Mouse (Mus musculus) liver, embryonic 14.5 days (tissue): ENCODE data around the gene Cfap97d2. TPM values are rescaled to one million over a fixed set of nuclear protein-coding genes. Genes with fewer than 3 reads are reported as not detected.

ENCODE experiments used
- ATAC-seq: fragments of 200-750 bp; cut with Nextera tagmentation; 2 replicates; pipeline ENCODE4 v1.8.0; 2017; ENCODE audit warnings: moderate number of reproducible peaks, mild to moderate bottlenecking, moderate library complexity; ENCODE audit not compliant: insufficient read depth
- DNase-seq, 3 experiments: peaks; one replicate each; pipeline ENCODE4 v3.0.0-alpha.2; 2012 to 2013; ENCODE audit warnings: low read depth in 3 of 3, low spot score in 3 of 3
- H3K27ac ChIP-seq: fragments of 300-500 bp; sonication (generic); 2 replicates; pipeline ENCODE4 v1.5.1; 2014; ENCODE audit warnings: moderate library complexity, mild to moderate bottlenecking, control low read depth, inconsistent platforms
- H3K27me3 ChIP-seq: fragments of 300-500 bp; sonication (generic); 2 replicates; pipeline ENCODE4 v1.6.1; 2014; ENCODE audit warnings: mild to moderate bottlenecking, low read length, moderate library complexity; ENCODE audit not compliant: control insufficient read depth, insufficient read depth
- H3K36me3 ChIP-seq: fragments of 300-500 bp; sonication (generic); replicated peaks from 2 replicates; pipeline ENCODE4 v1.6.1; 2014; ENCODE audit warnings: low read depth; ENCODE audit not compliant: control insufficient read depth, insufficient read depth
- H3K4me1 ChIP-seq, 2 experiments: fragments of 200-500 bp in 1 of 2; fragments of 300-500 bp in 1 of 2; sonication (generic) in 1 of 2; replicated peaks; 2 replicates each; pipeline ENCODE4 v1.6.1; 2012 to 2014; ENCODE audit warnings: antibody characterized with exemption in 1 of 2, inconsistent platforms in 1 of 2, low read length in 1 of 2; ENCODE audit not compliant: control insufficient read depth in 2 of 2, insufficient read depth in 2 of 2
- H3K4me2 ChIP-seq: fragments of 300-500 bp; sonication (generic); 2 replicates; pipeline ENCODE4 v1.6.1; 2014; ENCODE audit warnings: low read depth, mild to moderate bottlenecking, control low read depth, moderate library complexity
- H3K4me3 ChIP-seq, 2 experiments: fragments of 200-500 bp in 1 of 2; fragments of 300-500 bp in 1 of 2; sonication (generic) in 1 of 2; 2 replicates each; pipeline ENCODE4 v1.5.1; 2012 to 2014; ENCODE audit warnings: low read depth in 2 of 2, low read length in 2 of 2, mild to moderate bottlenecking in 2 of 2, control low read depth in 1 of 2, inconsistent platforms in 1 of 2, moderate library complexity in 1 of 2; ENCODE audit not compliant: insufficient read depth in 1 of 2
- H3K9ac ChIP-seq: fragments of 300-500 bp; sonication (generic); replicated peaks from 2 replicates; pipeline ENCODE4 v1.6.1; 2014; ENCODE audit warnings: mild to moderate bottlenecking, control low read depth, moderate library complexity
- H3K9me3 ChIP-seq: fragments of 300-500 bp; sonication (generic); 2 replicates; pipeline ENCODE4 v1.6.1; 2016; ENCODE audit warnings: low read length, mixed read lengths; ENCODE audit not compliant: control insufficient read depth
- CTCF ChIP-seq: IDR thresholded peaks from 2 replicates; pipeline ENCODE4 v1.5.1; 2016; ENCODE audit warnings: antibody characterized with exemption, low read depth, control low read depth
- EP300 ChIP-seq: IDR thresholded peaks from 2 replicates; pipeline ENCODE4 v1.6.1; 2016; ENCODE audit warnings: antibody characterized with exemption, low read depth
- WGBS: fragments of 180-500 bp; shearing (Covaris S2); extraction: QIAGEN DNeasy Blood & Tissue Kit; methylation state at CpG from one replicate; pipeline ENCODE4 v1.1.7; 2014; ENCODE audit not compliant: insufficient replicate concordance; 5-methylcytosine and 5-hydroxymethylcytosine counted together
- polyA plus RNA-seq, 2 experiments: library from polyadenylated mRNA; depleted of rRNA in 1 of 2; stranded (reverse) in 1 of 2; unstranded in 1 of 2; fragments of >200 nt; fragmentation: Nextera tagmentation in 1 of 2; extraction: Ambion mirVana in 1 of 2; gene quantifications; 2 replicates each; pipeline versions ENCODE4 v1.2.1 to v1.2.3; 2012 to 2014

The Cfap97d2 gene
- polyA plus RNA-seq, 2 experiments: 0.02 TPM; not detected in 1

DNA sequence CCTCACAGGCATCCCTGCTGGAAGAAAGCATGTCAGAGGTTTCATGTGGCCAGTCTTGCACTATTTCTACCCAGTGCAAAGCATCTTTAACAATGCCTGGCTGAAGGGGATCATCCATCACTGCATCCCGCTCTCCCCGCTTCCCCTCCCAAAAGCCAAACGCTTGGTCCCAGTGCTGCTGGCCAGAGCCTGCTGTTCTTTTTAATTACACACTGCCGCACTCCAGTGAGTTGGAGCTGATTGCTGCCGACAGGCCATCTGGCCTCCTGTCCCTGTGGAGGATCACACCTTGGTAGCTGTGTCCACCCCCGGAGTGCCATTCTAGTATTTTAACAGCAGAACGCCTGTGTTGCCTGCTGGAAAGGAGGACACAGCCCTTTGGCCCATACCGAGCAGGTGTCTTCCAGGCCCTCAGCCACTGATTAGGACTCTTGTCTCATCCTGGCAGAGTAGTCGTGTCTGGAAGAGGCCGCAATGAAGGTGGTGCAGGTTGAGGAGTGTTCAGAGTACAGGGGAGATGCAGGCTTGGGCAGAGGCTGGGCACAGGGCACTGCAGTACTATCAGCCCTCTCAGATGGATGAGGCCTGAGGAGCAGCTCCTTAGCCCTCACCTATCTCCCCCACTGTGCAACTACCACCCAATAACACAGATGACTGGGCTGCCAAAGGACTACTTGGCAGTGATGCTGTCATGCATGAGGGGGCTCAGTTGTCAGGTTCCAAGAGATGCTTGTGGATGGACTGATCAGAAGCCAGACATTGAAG, 13.2 kb upstream of the Cfap97d2 start:
- H3K4me3 ChIP-seq: no peak overlapping the region
- H3K4me1 ChIP-seq: no peaks in the 10 kb centered on the region
- ATAC-seq (no peak), DNase-seq (no peak)
- H3K36me3 ChIP-seq: no peaks in the 10 kb centered on the region
- H3K9ac ChIP-seq: no peak overlapping the region
- no peaks in the 10 kb centered on the region for H3K27me3 ChIP-seq
- no peak overlapping the region for H3K4me2 ChIP-seq
- TF ChIP-seq CTCF: no peak
- TF ChIP-seq EP300: no peak
- 71% methylated on average over 10 of the region's 10 CpGs for WGBS
- no peaks in the 10 kb centered on the region for H3K9me3 ChIP-seq
- H3K27ac ChIP-seq: no peak overlapping the region

DNA sequence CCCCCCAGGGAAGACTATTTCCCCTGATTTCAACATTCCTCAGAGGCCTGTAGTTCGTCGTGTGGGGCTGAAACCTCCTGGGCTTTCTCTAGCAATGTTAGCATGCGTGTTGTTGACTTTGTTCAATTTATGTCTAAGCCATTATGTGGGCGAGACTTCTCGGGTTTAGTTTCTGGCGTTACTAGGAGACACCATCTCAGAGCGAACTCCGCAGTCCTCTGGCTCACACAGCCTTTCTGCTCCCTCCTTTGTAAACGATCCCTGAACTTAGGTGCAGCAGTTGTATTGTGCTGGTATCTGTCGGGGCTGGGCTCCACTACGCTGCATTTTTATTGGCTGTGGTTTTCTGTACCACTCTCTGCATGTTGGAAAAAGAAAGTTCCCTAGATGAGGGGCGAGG, 11.0 kb upstream of the Cfap97d2 start:
- Histone ChIP-seq H3K36me3 (no peaks in the 10 kb centered on the region), H3K4me2 (no peak overlapping the region), H3K27me3 (no peaks in the 10 kb centered on the region), H3K27ac (no peak overlapping the region), H3K9ac (no peak overlapping the region), H3K4me1 (peaks cover 0 to 12% of the 10 kb centered on the region in 2 experiments; a peak in 2 of 4 replicates), H3K4me3 (no peak overlapping the region), H3K9me3 (no peaks in the 10 kb centered on the region)
- TF ChIP-seq CTCF: no peak
- TF ChIP-seq EP300: no peak
- ATAC-seq: no peak
- DNase-seq: no peak
- WGBS: 60% methylated on average over 12 of the region's 12 CpGs

DNA sequence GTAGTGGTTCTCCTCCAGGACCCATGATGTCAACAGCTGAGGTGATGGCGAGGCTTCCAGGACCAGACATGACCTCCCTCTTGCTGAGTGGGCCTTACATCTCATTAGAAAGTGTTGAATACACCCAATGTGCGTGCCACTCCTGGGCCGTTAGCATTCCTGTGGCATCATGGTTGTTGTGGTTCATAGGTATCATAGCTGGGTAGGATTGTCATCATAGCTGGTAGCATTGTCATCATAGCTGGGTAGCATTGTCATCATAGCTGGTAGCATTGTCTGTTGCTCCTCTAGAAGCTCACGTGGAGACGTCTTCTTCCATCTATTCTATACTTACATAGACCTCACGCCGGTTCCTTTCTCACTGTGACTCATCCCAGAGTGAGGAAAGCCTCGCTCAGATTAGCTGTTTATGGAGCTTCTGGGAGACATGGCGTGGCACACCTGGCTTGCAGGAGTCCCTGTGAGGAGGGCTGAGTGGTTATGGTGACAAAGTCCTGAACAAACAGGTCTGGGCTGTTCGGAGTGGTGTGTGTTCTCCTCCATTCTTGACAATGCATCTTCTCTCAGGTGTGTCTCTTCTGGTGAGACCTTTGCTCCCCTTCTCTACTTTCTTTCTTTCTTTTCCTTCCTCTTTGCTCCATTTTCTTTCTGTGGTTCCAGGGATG, 10.4 kb upstream of the Cfap97d2 start:
- 67% methylated on average over 10 of the region's 10 CpGs for WGBS
- Histone ChIP-seq H3K36me3 (no peaks in the 10 kb centered on the region), H3K4me3 (no peak overlapping the region), H3K27ac (no peak overlapping the region), H3K9me3 (no peaks in the 10 kb centered on the region), H3K27me3 (no peaks in the 10 kb centered on the region), H3K4me2 (no peak overlapping the region), H3K4me1 (peaks cover 0 to 16% of the 10 kb centered on the region in 2 experiments; a peak in 2 of 4 replicates), H3K9ac (no peak overlapping the region)
- TF ChIP-seq EP300: no peak
- no peak for TF ChIP-seq CTCF
- no peak for DNase-seq
- no peak for ATAC-seq

DNA sequence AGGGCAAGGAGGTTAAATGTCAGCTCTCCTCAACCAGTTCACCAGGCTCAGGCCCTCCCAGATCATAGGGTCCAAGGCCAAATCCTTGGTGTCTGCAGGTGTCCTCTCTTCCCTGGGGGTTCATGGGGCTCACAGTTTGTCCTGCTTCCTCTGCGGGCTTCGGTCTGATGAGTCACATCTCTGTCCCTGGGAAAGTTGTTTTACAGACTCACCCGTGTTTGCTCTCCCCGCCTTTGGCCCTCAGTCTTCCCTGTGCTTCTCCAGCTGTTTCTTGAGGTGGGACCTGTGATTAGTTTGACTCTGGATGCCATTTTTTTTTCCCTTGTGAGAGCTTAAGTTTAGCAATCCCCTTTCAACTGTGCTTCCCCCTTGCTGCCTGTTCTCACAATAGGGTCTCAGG, 9.5 kb upstream of the Cfap97d2 start:
- H3K27ac ChIP-seq: no peak overlapping the region
- TF ChIP-seq CTCF (no peak), EP300 (no peak)
- no peaks in the 10 kb centered on the region for H3K9me3 ChIP-seq
- no peak overlapping the region for H3K4me3 ChIP-seq
- WGBS: 46% methylated on average over 4 of the region's 4 CpGs
- no peaks in the 10 kb centered on the region for H3K27me3 ChIP-seq
- no peak for DNase-seq
- peaks cover 0 to 17% of the 10 kb centered on the region in 2 experiments; a peak in 2 of 4 replicates for H3K4me1 ChIP-seq
- H3K36me3 ChIP-seq: no peaks in the 10 kb centered on the region
- no peak overlapping the region for H3K9ac ChIP-seq
- H3K4me2 ChIP-seq: no peak overlapping the region
- ATAC-seq: no peak

DNA sequence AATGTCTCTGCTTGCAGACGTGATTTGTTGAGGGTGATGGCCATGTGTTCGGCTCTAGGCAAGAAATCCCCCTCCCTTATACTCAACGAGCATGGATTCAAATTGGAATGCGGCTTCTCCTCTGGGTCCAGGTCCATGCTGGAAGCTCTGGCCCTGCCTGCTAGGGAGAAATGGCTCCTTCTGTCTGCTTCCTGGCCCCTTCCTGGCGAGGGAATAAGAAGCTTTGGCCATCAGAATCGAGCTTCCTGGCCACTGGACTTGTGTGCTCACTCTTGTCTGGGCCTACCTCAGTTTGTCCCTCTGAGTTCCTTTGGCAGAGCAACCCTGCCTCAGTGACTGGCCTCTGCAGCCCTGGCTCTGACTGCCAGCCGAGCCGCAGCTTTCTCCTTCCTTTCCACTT, 8.5 kb upstream of the Cfap97d2 start:
- no peak overlapping the region for H3K4me3 ChIP-seq
- TF ChIP-seq CTCF: no peak
- no peak for TF ChIP-seq EP300
- H3K27ac ChIP-seq: no peak overlapping the region
- H3K9ac ChIP-seq: no peak overlapping the region
- peaks cover 0 to 19% of the 10 kb centered on the region in 2 experiments; a peak in 2 of 4 replicates for H3K4me1 ChIP-seq
- WGBS: 59% methylated on average over 8 of the region's 8 CpGs
- no peaks in the 10 kb centered on the region for H3K27me3 ChIP-seq
- no peak for ATAC-seq
- no peak for DNase-seq
- no peaks in the 10 kb centered on the region for H3K36me3 ChIP-seq
- no peak overlapping the region for H3K4me2 ChIP-seq
- no peaks in the 10 kb centered on the region for H3K9me3 ChIP-seq
